Mouse (Mus musculus): ENCODE data around the gene Pdcd7. TPM values are rescaled to one million over a fixed set of nuclear protein-coding genes. Genes with fewer than 3 reads are reported as not detected.
"Not testable (repeated sequence)": the region's sequence is repeated elsewhere in the genome, so short reads cannot be mapped to it uniquely, and the experiment has no call there.

Pdcd7 gene
- total RNA-seq (2021), result 10 to 100 TPM; 13.6 to 17.1 TPM
- long read RNA-seq, experiment 1, transcript Pdcd7-201 (5 exons, 2,419 nt), result major isoform, 43 of 47 reads
- long read RNA-seq, experiment 1, partial matches to known transcripts, result 2 of 47 reads
- long read RNA-seq, experiment 1, other reads (novel, unspliced or antisense), result 2 of 47 reads
- long read RNA-seq, experiment 2, transcript Pdcd7-201 (5 exons, 2,419 nt), result major isoform, 19 of 20 reads
- long read RNA-seq, experiment 2, partial matches to known transcripts, result 0 of 20 reads
- long read RNA-seq, experiment 2, other reads (novel, unspliced or antisense), result 1 of 20 reads

GRCm38 (mm10) chr9:65345854-65346475, at the start of gene Pdcd7:
Gene Pdcd7, plus strand, starts transcription at chr9:65346104.
- peak; percentile 96 for DNase-seq

- no peak for DNase-seq
These were observed 48.8 kb upstream of the Pdcd7 start for GRCm38 (mm10) chr9:65297056-65297455.

- DNase-seq, result no peak
These were observed 47.1 kb upstream of the Pdcd7 start for GRCm38 (mm10) chr9:65298761-65299160.

GRCm38 (mm10) chr9:65299650-65300049, 46.3 kb upstream of the Pdcd7 start:
- peak; percentile 40 for DNase-seq

- no peak for DNase-seq
These were observed 43.4 kb upstream of the Pdcd7 start for GRCm38 (mm10) chr9:65302327-65302983.

GRCm38 (mm10) chr9:65303586-65303985, 42.3 kb upstream of the Pdcd7 start:
- no peak for DNase-seq

GRCm38 (mm10) chr9:65304300-65304699, 41.6 kb upstream of the Pdcd7 start:
- DNase-seq, result no peak

GRCm38 (mm10) chr9:65306672-65307071, 39.2 kb upstream of the Pdcd7 start:
- DNase-seq, result peak; percentile 49

- DNase-seq, result no peak
These were observed 37.9 kb upstream of the Pdcd7 start for GRCm38 (mm10) chr9:65308011-65308410.

- DNase-seq, result no peak
These were observed 33.1 kb upstream of the Pdcd7 start for GRCm38 (mm10) chr9:65312669-65313357.

GRCm38 (mm10) chr9:65313846-65314245, 32.1 kb upstream of the Pdcd7 start:
- no peak for DNase-seq

- DNase-seq, result no peak
These were observed 23.5 kb upstream of the Pdcd7 start for GRCm38 (mm10) chr9:65322255-65322900.

- DNase-seq, result no peak
These were observed 19.9 kb upstream of the Pdcd7 start for GRCm38 (mm10) chr9:65325971-65326370.

GRCm38 (mm10) chr9:65327371-65327770, 18.5 kb upstream of the Pdcd7 start:
- DNase-seq, result no peak

- no peak for DNase-seq
These were observed 11.9 kb upstream of the Pdcd7 start for GRCm38 (mm10) chr9:65333958-65334357.

GRCm38 (mm10) chr9:65339146-65339545, 6.8 kb upstream of the Pdcd7 start:
- DNase-seq, result no peak

GRCm38 (mm10) chr9:65340414-65340813, 5.5 kb upstream of the Pdcd7 start:
- no peak for DNase-seq

GRCm38 (mm10) chr9:65345439-65345838, 465 bp upstream of the Pdcd7 start:
- DNase-seq, result not testable (repeated sequence)

- peak; percentile 66 for DNase-seq
These were observed 690 bp downstream of the Pdcd7 start for GRCm38 (mm10) chr9:65346476-65347111.

- no peak for DNase-seq
These were observed 1.4 kb downstream of the Pdcd7 start for GRCm38 (mm10) chr9:65347112-65347850.

GRCm38 (mm10) chr9:65353251-65353650, 7.3 kb downstream of the Pdcd7 start:
- no peak for DNase-seq

Data from adrenal gland, postnatal 10 days (tissue).